Mouse (Mus musculus) midbrain, postnatal 0 days (tissue): ENCODE data around the gene Tbc1d8. TPM values are rescaled to one million over a fixed set of nuclear protein-coding genes. Genes with fewer than 3 reads are reported as not detected.

Experiments used
- ATAC-seq: fragments of 200-750 bp; cut with Nextera tagmentation; 2 replicates; pipeline ENCODE4 v1.8.0; 2017; ENCODE audit warnings: moderate number of reproducible peaks, mild to moderate bottlenecking, moderate TSS enrichment, moderate library complexity; ENCODE audit not compliant: low FRiP score
- DNase-seq: peaks from one replicate; pipeline ENCODE4 v3.0.0-alpha.2; 2015; ENCODE audit warnings: low spot score
- H3K27ac ChIP-seq: fragments of 300-500 bp; sonication (generic); 2 replicates; pipeline ENCODE4 v1.5.1; 2014; ENCODE audit warnings: low read depth, mild to moderate bottlenecking, low read length, mixed read lengths
- H3K27me3 ChIP-seq: fragments of 300-500 bp; sonication (generic); 2 replicates; pipeline ENCODE4 v1.6.1; 2014; ENCODE audit warnings: low read length, control low read depth, mixed read lengths; ENCODE audit not compliant: insufficient read depth
- H3K36me3 ChIP-seq: fragments of 300-500 bp; sonication (generic); 2 replicates; pipeline ENCODE4 v1.6.1; 2014; ENCODE audit warnings: low read length, control low read depth, mixed read lengths; ENCODE audit not compliant: insufficient read depth
- H3K4me1 ChIP-seq: fragments of 300-500 bp; sonication (generic); 2 replicates; pipeline ENCODE4 v1.6.1; 2014; ENCODE audit warnings: mild to moderate bottlenecking, control low read depth, antibody characterized with exemption, low read length, mixed read lengths; ENCODE audit not compliant: insufficient read depth
- H3K4me2 ChIP-seq: fragments of 300-500 bp; sonication (generic); 2 replicates; pipeline ENCODE4 v1.6.1; 2014; ENCODE audit warnings: low read depth, mild to moderate bottlenecking, low read length, mixed read lengths; ENCODE audit not compliant: poor library complexity, severe bottlenecking
- H3K4me3 ChIP-seq: fragments of 300-500 bp; sonication (generic); 2 replicates; pipeline ENCODE4 v1.5.1; 2014; ENCODE audit warnings: low read depth, mild to moderate bottlenecking, low read length, moderate library complexity
- H3K9ac ChIP-seq: fragments of 300-500 bp; sonication (generic); replicated peaks from 2 replicates; pipeline ENCODE4 v1.6.1; 2014; ENCODE audit warnings: mild to moderate bottlenecking, low read length, moderate library complexity, mixed read lengths; ENCODE audit not compliant: poor library complexity, severe bottlenecking
- H3K9me3 ChIP-seq: fragments of 300-500 bp; sonication (generic); 2 replicates; pipeline ENCODE4 v1.6.1; 2016; ENCODE audit warnings: low read length, control low read depth
- CTCF ChIP-seq: IDR thresholded peaks from 2 replicates; pipeline ENCODE4 v1.5.1; 2016; ENCODE audit warnings: antibody characterized with exemption, mild to moderate bottlenecking
- WGBS: fragments of 180-500 bp; shearing (Covaris S2); extraction: QIAGEN DNeasy Blood & Tissue Kit; methylation state at CpG from one replicate; pipeline ENCODE4 v1.1.7; 2014; 5-methylcytosine and 5-hydroxymethylcytosine counted together
- polyA plus RNA-seq: library from polyadenylated mRNA; unstranded; fragments of >200 nt; fragmentation: Nextera tagmentation; extraction: Ambion mirVana; gene quantifications from 2 replicates; pipeline ENCODE4 v1.2.1, GENCODE M21; 2015
- total RNA-seq: library from RNA; depleted of rRNA; stranded (reverse); fragments of >200 nt; gene quantifications from 2 replicates; pipeline ENCODE4 v1.2.3, GENCODE M21; 2014

Tbc1d8 gene
- total and polyA plus RNA-seq, 2 experiments from 2014 or later: 8.5 to 18.3 TPM

DNA sequence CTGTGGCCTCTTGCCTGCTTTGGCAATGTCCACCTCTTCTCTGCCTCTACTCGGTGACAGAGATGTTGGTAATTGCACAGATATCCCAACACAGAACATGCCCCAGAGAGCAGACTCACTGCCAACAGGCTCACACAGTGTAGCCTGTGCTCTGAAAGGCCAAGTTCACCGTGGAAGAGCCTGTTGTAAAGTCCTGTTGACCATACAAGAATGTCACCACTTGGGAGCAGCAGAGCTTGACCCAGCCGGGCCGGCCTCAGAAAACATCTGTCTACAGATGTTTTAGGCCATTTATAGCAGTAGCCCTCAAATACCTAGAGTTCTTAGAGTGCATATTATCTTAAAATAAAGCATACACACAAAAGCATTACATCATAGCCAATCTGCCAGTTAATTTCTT, 71.4 kb downstream of the Tbc1d8 start:
- no peak for ATAC-seq
- H3K4me1 ChIP-seq: no peaks in the 10 kb centered on the region
- WGBS: 81% methylated on average over 4 of the region's 4 CpGs

DNA sequence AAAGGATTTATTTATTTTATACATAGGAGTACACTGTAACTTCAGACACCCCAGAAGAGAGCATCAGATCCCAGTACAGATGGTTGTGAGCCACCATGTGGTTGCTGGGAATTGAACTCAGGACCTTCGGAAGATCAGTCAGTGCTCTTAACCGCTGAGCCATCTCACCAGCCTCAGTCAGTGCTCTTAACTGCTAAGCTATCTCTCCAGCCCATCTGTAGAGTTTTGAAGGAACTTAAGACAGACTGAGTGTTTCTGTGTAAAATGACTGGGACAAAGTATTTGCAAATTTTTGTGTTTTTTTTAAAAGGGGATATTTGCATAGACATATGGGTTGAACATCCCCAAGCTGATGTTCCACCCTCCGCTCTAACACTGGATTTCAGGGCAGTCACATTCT, 78.4 kb downstream of the Tbc1d8 start:
- DNase-seq (no peak), ATAC-seq (no peak)
- Histone ChIP-seq H3K4me3 (no peak overlapping the region), H3K36me3 (peaks cover 17% of the 10 kb centered on the region), H3K4me2 (no peak overlapping the region), H3K27me3 (no peaks in the 10 kb centered on the region), H3K4me1 (no peaks in the 10 kb centered on the region), H3K27ac (no peak overlapping the region), H3K9me3 (no peaks in the 10 kb centered on the region), H3K9ac (no peak overlapping the region)
- WGBS: 93% methylated on average over 3 of the region's 3 CpGs
- TF ChIP-seq CTCF: no peak

More for the DNA sequence above, 71.4 kb downstream of the Tbc1d8 start:
- no peak overlapping the region for H3K27ac ChIP-seq
- no peaks in the 10 kb centered on the region for H3K27me3 ChIP-seq
- no peak overlapping the region for H3K4me3 ChIP-seq
- H3K4me2 ChIP-seq: no peak overlapping the region
- peaks cover 4% of the 10 kb centered on the region; the same call in 1 of the 2 replicates for H3K36me3 ChIP-seq
- DNase-seq: no peak
- no peaks in the 10 kb centered on the region for H3K9me3 ChIP-seq
- H3K9ac ChIP-seq: no peak overlapping the region
- peak; percentile 33 for TF ChIP-seq CTCF

DNA sequence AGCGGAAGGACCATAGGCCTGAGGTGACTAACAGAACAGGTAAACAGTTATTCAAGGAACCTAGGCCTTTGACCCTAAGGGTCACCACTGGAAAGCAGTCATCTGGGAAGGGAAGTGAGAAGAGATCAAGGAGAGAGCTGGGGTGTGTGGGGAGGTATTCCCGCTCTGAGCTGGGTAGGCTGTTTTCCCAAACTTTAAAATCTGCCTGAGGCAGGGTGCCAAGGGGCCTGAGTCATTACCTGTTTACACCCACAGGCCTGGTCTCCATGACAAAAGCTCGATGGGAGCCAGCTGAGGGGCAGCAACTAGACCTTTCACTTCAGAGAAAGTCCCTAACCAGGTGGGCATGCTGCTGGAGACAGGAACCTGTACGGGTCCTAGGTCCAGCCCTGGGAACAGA, 79.3 kb downstream of the Tbc1d8 start:
- DNase-seq (no peak), ATAC-seq (no peak)
- no peak overlapping the region for H3K27ac ChIP-seq
- WGBS: 87% methylated on average over 4 of the region's 4 CpGs
- no peak for TF ChIP-seq CTCF
- H3K9me3 ChIP-seq: no peaks in the 10 kb centered on the region
- no peak overlapping the region for H3K9ac ChIP-seq
- no peak overlapping the region for H3K4me2 ChIP-seq
- no peaks in the 10 kb centered on the region for H3K4me1 ChIP-seq
- no peak overlapping the region for H3K4me3 ChIP-seq
- H3K27me3 ChIP-seq: no peaks in the 10 kb centered on the region
- H3K36me3 ChIP-seq: peaks cover 17% of the 10 kb centered on the region

DNA sequence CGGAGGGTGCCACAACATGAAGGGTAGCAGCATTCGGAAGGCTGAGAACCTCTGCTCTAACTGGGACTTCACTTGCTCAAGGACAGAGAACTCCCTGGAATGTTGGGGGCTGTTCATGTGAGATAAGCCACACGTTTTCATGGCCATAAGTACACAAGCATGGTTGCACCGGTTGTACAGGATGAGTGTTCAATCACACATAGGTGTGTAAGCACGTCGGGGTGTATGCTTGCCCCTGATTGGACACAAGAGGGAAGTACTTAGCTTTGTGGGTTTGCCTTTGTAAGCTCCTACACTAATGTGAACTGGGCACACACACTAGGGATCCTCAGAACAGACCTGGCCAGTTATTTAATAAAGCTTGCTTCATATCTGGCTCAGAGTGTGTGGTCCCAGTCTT, 80.3 kb downstream of the Tbc1d8 start:
- no peak for TF ChIP-seq CTCF
- WGBS: 94% methylated on average over 6 of the region's 6 CpGs
- Histone ChIP-seq H3K4me2 (no peak overlapping the region), H3K4me1 (no peaks in the 10 kb centered on the region), H3K27ac (no peak overlapping the region), H3K9ac (no peak overlapping the region), H3K4me3 (no peak overlapping the region), H3K27me3 (no peaks in the 10 kb centered on the region), H3K36me3 (peaks cover 18% of the 10 kb centered on the region), H3K9me3 (no peaks in the 10 kb centered on the region)
- ATAC-seq (no peak), DNase-seq (no peak)

DNA sequence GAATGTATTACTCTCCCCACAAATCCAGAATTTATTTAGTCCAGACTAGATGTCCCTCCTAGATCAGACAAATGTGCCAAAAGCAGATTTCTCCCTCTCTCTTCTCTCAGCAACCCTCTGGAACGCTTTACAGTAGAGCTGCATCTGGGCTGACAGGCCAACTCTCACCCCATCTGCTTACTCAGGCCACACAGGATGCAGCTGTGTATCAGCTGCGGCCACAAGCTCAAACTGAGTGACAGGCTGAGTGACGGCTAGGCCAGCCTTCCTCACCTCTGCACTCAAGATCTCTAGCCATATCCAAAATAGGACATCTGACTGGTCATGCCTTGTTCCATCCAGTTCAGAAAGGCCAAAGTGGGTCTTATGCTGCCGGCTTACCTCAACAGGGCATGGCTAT, 82.2 kb downstream of the Tbc1d8 start:
- Histone ChIP-seq H3K4me3 (no peak overlapping the region), H3K27me3 (no peaks in the 10 kb centered on the region), H3K36me3 (peaks cover 12% of the 10 kb centered on the region; the same call in 1 of the 2 replicates), H3K4me2 (no peak overlapping the region), H3K9ac (no peak overlapping the region), H3K27ac (no peak overlapping the region), H3K9me3 (no peaks in the 10 kb centered on the region), H3K4me1 (no peaks in the 10 kb centered on the region)
- no peak for TF ChIP-seq CTCF
- 82% methylated on average over 4 of the region's 4 CpGs for WGBS
- no peak for ATAC-seq
- DNase-seq: no peak

DNA sequence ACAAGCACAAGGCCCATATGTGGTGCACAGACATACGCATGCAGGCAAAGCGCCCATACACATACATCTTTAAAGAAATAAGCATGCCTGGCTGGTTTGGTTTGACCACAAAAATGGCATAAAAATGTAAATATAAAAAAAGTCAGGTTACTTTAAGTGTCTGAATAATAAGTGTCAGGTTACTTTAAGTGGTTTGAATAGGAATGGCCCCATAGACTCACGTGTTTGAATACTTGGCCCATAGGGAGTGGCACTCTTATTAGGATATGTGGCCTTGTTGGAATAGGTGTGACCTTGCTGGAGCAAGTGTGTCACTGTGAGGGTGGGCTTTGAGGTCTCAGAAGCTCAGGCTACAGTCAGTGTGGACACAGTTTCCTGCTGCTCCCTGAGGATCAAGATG, 83.9 kb downstream of the Tbc1d8 start:
- H3K27ac ChIP-seq: no peak overlapping the region
- no peak for ATAC-seq
- no peaks in the 10 kb centered on the region for H3K4me1 ChIP-seq
- peaks cover 6% of the 10 kb centered on the region; the same call in 1 of the 2 replicates for H3K36me3 ChIP-seq
- H3K9ac ChIP-seq: no peak overlapping the region
- DNase-seq: no peak
- 84% methylated on average over 3 of the region's 3 CpGs for WGBS
- H3K27me3 ChIP-seq: no peaks in the 10 kb centered on the region
- no peaks in the 10 kb centered on the region for H3K9me3 ChIP-seq
- no peak for TF ChIP-seq CTCF
- no peak overlapping the region for H3K4me3 ChIP-seq
- no peak overlapping the region for H3K4me2 ChIP-seq
